Mouse (Mus musculus) CH12.LX (cell line): ENCODE results near the gene Proca1. TPM values are rescaled to one million over a fixed set of nuclear protein-coding genes. Genes with fewer than 3 reads are reported as not detected.

ENCODE experiments used
- DNase-seq: peaks from one replicate; pipeline ENCODE4 v3.0.0-alpha.2; 2013; ENCODE audit errors: extremely low read depth
- H3K27ac ChIP-seq: 2 replicates; pipeline ENCODE4 v1.5.1; 2012; ENCODE audit warnings: low read depth, mild to moderate bottlenecking, control low read depth, moderate library complexity; ENCODE audit not compliant: insufficient read depth
- H3K27me3 ChIP-seq: replicated peaks from 2 replicates; pipeline ENCODE3; 2012; ENCODE audit warnings: inconsistent platforms
- H3K36me3 ChIP-seq, 2 experiments: replicated peaks in 1 of 2; 2 replicates each; pipeline versions ENCODE3 to v1.6.1; 2012; ENCODE audit warnings: inconsistent platforms in 1 of 2, low read length in 1 of 2, mild to moderate bottlenecking in 1 of 2, mixed read lengths in 1 of 2, moderate library complexity in 1 of 2; ENCODE audit not compliant: control insufficient read depth in 1 of 2, insufficient read depth in 1 of 2
- H3K4me1 ChIP-seq, 2 experiments: 2 replicates each; pipeline ENCODE4 v1.6.1; 2012; ENCODE audit warnings: inconsistent platforms in 1 of 2, moderate library complexity in 1 of 2; ENCODE audit not compliant: insufficient read depth in 2 of 2, control insufficient read depth in 1 of 2
- H3K4me2 ChIP-seq: 2 replicates; pipeline ENCODE4 v1.6.1; 2012; ENCODE audit warnings: low read depth, mild to moderate bottlenecking, control low read depth; ENCODE audit not compliant: poor library complexity, insufficient read depth, severe bottlenecking
- H3K4me3 ChIP-seq, 3 experiments: fragments of 150-350 bp in 1 of 3; sonication (generic) in 1 of 3; replicated peaks in 1 of 3; 2 replicates each; pipeline versions ENCODE3 to v1.5.1; 2011 to 2012; ENCODE audit warnings: low read depth in 2 of 3, low read length in 2 of 3, mild to moderate bottlenecking in 2 of 3, moderate library complexity in 2 of 3, control low read depth in 1 of 3, improper control_type of control experiment in 1 of 3, inconsistent platforms in 1 of 3, mixed read lengths in 1 of 3; ENCODE audit not compliant: poor library complexity in 1 of 3
- H3K79me2 ChIP-seq: replicated peaks from 2 replicates; pipeline ENCODE4 v1.6.1; 2012; ENCODE audit warnings: mild to moderate bottlenecking, moderate library complexity; ENCODE audit not compliant: control insufficient read depth, poor library complexity, insufficient read depth, severe bottlenecking; ENCODE audit errors: extremely low read depth
- H3K9ac ChIP-seq: 2 replicates; pipeline ENCODE4 v1.6.1; 2012; ENCODE audit warnings: low read depth, mild to moderate bottlenecking, control low read depth, moderate library complexity; ENCODE audit not compliant: insufficient read depth
- H3K9me3 ChIP-seq: replicated peaks from 2 replicates; pipeline ENCODE3; 2012; ENCODE audit warnings: low read length, inconsistent platforms, mixed read lengths
- CHD1 ChIP-seq: IDR thresholded peaks from 2 replicates; pipeline ENCODE4 v1.6.1; 2012; ENCODE audit warnings: low read depth, low read length, improper control_type of control experiment, inconsistent platforms
- CTCF ChIP-seq, 2 experiments: IDR thresholded peaks in 1 of 2; conservative IDR thresholded peaks in 1 of 2; 2 replicates each; pipeline ENCODE4 v1.5.1; 2011 to 2012; ENCODE audit warnings: low read depth in 2 of 2, low read length in 2 of 2, improper control_type of control experiment in 1 of 2, inconsistent platforms in 1 of 2, mild to moderate bottlenecking in 1 of 2, moderate library complexity in 1 of 2
- EP300 ChIP-seq: IDR thresholded peaks from 2 replicates; pipeline ENCODE4 v1.6.1; 2011; ENCODE audit warnings: low read length, improper control_type of control experiment
- ETS1 ChIP-seq: conservative IDR thresholded peaks from 2 replicates; pipeline ENCODE4 v1.6.1; 2012; ENCODE audit warnings: low read depth, mild to moderate bottlenecking, inconsistent platforms, low read length, improper control_type of control experiment, moderate library complexity
- HCFC1 ChIP-seq: IDR thresholded peaks from 2 replicates; pipeline ENCODE4 v1.6.1; 2012; ENCODE audit warnings: low read depth, mild to moderate bottlenecking, inconsistent platforms, low read length, improper control_type of control experiment
- JUN ChIP-seq: IDR thresholded peaks from 2 replicates; pipeline ENCODE4 v1.6.1; 2011; ENCODE audit warnings: low read depth, mild to moderate bottlenecking, low read length, improper control_type of control experiment, moderate library complexity; ENCODE audit not compliant: insufficient read depth
- MAX ChIP-seq: IDR thresholded peaks from 2 replicates; pipeline ENCODE4 v1.6.1; 2011; ENCODE audit warnings: low read length, improper control_type of control experiment
- MAZ ChIP-seq: IDR thresholded peaks from 2 replicates; pipeline ENCODE4 v1.6.1; 2012; ENCODE audit warnings: low read depth, mild to moderate bottlenecking, inconsistent platforms, low read length, improper control_type of control experiment, moderate library complexity
- MXI1 ChIP-seq: IDR thresholded peaks from 2 replicates; pipeline ENCODE4 v1.6.1; 2011; ENCODE audit warnings: mild to moderate bottlenecking, low read depth, low read length, improper control_type of control experiment
- MYC ChIP-seq: IDR thresholded peaks from 2 replicates; pipeline ENCODE4 v1.6.1; 2011; ENCODE audit warnings: low read depth, mild to moderate bottlenecking, improper control_type of control experiment, low read length
- POLR2A ChIP-seq: IDR thresholded peaks from 2 replicates; pipeline ENCODE4 v1.6.1; 2011; ENCODE audit warnings: low read depth, mild to moderate bottlenecking, improper control_type of control experiment, low read length
- RAD21 ChIP-seq: IDR thresholded peaks from 2 replicates; pipeline ENCODE4 v1.6.1; 2011; ENCODE audit warnings: low read depth, mild to moderate bottlenecking, low read length, improper control_type of control experiment, moderate library complexity
- TBP ChIP-seq: conservative IDR thresholded peaks from 2 replicates; pipeline ENCODE4 v1.6.1; 2011; ENCODE audit warnings: low read depth, low read length, improper control_type of control experiment
- TCF12 ChIP-seq: IDR thresholded peaks from 2 replicates; pipeline ENCODE4 v1.6.1; 2014; ENCODE audit warnings: low read depth, mild to moderate bottlenecking, inconsistent platforms, low read length, improper control_type of control experiment
- USF2 ChIP-seq: conservative IDR thresholded peaks from 2 replicates; pipeline ENCODE4 v1.6.1; 2011; ENCODE audit warnings: low read depth, low read length, improper control_type of control experiment
- ZC3H11A ChIP-seq: IDR thresholded peaks from 2 replicates; pipeline ENCODE4 v1.6.1; 2012; ENCODE audit warnings: low read depth, mild to moderate bottlenecking, inconsistent platforms, low read length, improper control_type of control experiment
- ZMIZ1 ChIP-seq: IDR thresholded peaks from 2 replicates; pipeline ENCODE4 v1.6.1; 2012; ENCODE audit warnings: low read depth, mild to moderate bottlenecking, inconsistent platforms, low read length, improper control_type of control experiment
- ZNF384 ChIP-seq: IDR thresholded peaks from 2 replicates; pipeline ENCODE4 v1.6.1; 2012; ENCODE audit warnings: low read depth, low read length, improper control_type of control experiment, inconsistent platforms
- dilution Hi-C: fragments of 300-500 bp; cut with MboI; formaldehyde crosslinking; loops from 2 replicates; pipeline ENCODE4 v1.14.3; 2020; ENCODE audit warnings: low sequenced_read_pairs; ENCODE audit not compliant: extremely low pct_unique_long_range_greater_than_20kb, extremely low pct_ligation_motif_present
- in situ Hi-C: fragments of 300-500 bp; cut with MboI; formaldehyde crosslinking; loops from 3 replicates; pipeline ENCODE4 v1.14.3; 2019; ENCODE audit warnings: low sequenced_read_pairs, low pct_ligation_motif_present, low pct_unique_long_range_greater_than_20kb, mixed read lengths
- polyA plus RNA-seq: library from polyadenylated mRNA; unstranded; fragments of >175 nt; gene quantifications from 2 replicates; pipeline ENCODE4 v1.2.1, GENCODE M21; 2012; ENCODE audit warnings: low read depth; ENCODE audit not compliant: insufficient read length
- total RNA-seq, 2 experiments: library from RNA; depleted of rRNA; stranded (reverse); fragments of 300-350 nt in 1 of 2; fragments of >200 nt in 1 of 2; gene quantifications; 2 replicates each; pipeline ENCODE4 v1.2.3; 2012 to 2014

Gene Proca1
- total and polyA plus RNA-seq, 3 experiments = 0.40 TPM; not detected in 2

DNA sequence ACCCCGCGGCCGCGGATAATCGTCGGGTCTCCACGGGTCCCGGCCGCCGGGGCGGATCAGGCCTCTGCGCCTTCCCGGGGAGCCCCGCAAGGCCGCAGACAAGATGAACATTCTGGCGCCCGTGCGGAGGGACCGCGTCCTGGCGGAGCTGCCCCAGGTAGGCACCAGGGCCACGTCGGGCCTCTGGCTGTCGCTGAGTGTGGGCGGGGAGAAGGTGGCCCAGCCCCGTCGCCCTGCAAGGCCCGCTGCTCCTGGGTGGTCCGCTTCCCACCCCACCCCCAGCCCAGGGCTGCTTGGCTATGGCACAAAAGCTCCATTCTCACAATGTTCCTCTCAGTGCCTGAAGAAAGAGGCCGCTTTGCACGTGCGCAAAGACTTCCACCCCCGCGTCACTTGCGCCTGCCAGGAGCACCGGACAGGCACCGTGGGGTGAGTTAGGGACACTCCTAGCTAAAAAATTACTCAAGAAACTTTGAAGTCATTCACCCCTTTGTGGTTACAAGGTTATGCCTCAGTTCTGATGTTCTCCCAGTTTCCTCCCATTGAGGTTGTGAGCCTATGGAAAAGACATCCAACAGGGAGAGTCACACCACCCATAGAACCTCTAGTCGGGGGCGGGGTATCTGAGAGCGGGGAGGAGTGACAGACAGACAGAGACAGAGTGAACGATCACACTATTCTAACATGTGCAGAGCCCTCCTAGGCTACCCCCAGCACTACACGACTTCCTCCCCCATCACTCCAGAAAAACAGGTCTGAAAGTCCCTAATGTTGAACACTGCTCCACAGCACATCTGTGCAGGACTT, 3.8 kb upstream of the Proca1 start:
- peaks cover 0 to 3% of the 10 kb centered on the region in 2 experiments; a peak in 1 of 4 replicates for H3K4me1 ChIP-seq
- dilution Hi-C loops = no loop called here
- in situ Hi-C loops = loop anchor here (5.0 kb wide), 1 partner anchor 43 kb away; no protein-coding TSS in a partner anchor
- TF ChIP-seq MXI1 (no peak), TBP (no peak), ZMIZ1 (no peak), MAZ (no peak), EP300 (no peak), CHD1 (no peak), USF2 (no peak), HCFC1 (no peak), JUN (no peak), MYC (no peak), ZNF384 (no peak), ETS1 (no peak), POLR2A (no peak), MAX (no peak), ZC3H11A (no peak), CTCF (conservative IDR thresholded peaks at IDR 0.05 in 1 of 2, IDR thresholded peaks at IDR 0.05 in 1 of 2; ENCODE audit: low read depth in 2 of 2, low read length in 2 of 2) (no peak), TCF12 (no peak)
- H3K9ac ChIP-seq = no peak overlapping the region
- no peak overlapping the region for H3K4me3 ChIP-seq
- no peak for DNase-seq
- H3K4me2 ChIP-seq = no peak overlapping the region
- peaks cover 12% of the 10 kb centered on the region for H3K9me3 ChIP-seq
- H3K36me3 ChIP-seq = no peaks in the 10 kb centered on the region
- peaks cover 19% of the 10 kb centered on the region for H3K27me3 ChIP-seq
- H3K27ac ChIP-seq = no peak overlapping the region
- no peaks in the 10 kb centered on the region for H3K79me2 ChIP-seq

- Histone ChIP-seq H3K27ac (no peak overlapping the region), H3K27me3 (peaks cover 19% of the 10 kb centered on the region), H3K4me3 (no peak overlapping the region), H3K36me3 (no peaks in the 10 kb centered on the region), H3K79me2 (no peaks in the 10 kb centered on the region)
- in situ Hi-C loops = no loop called here
- dilution Hi-C loops = no loop called here
- no peak for DNase-seq
- TF ChIP-seq RAD21 = no peak
- no peak for TF ChIP-seq MXI1
- TF ChIP-seq, all 38 proteins: peak for 0
- Histone ChIP-seq H3K9me3 (peaks cover 18% of the 10 kb centered on the region), H3K4me1 (0 out of 4 replicates have a peak, but pooled peaks cover 0 to 2% of the 10 kb centered on the region in 2 experiments), H3K4me2 (no peak overlapping the region), H3K9ac (no peak overlapping the region)
Observed at GRCm38 (mm10) chr11:78190041-78190440, 3.2 kb upstream of the Proca1 start.
